Mouse (Mus musculus) adrenal gland (tissue): ENCODE results near the gene Cldn10.
"Not testable (repeated sequence)": the region's sequence is repeated elsewhere in the genome, so short reads cannot be mapped to it uniquely, and the experiment has no call there.

Source experiments
- intact Hi-C: fragments of 180-260 bp; cut with DNase I; formaldehyde crosslinking; loops from one replicate; pipeline ENCODE4 v1.15.1; 2025

Gene Cldn10

GRCm38 (mm10) chr14:118777478-118777877 is 10.2 kb upstream of the Cldn10 start:
- intact Hi-C loops: no loop called here

GRCm38 (mm10) chr14:118781601-118782000 is 6.1 kb upstream of the Cldn10 start:
- intact Hi-C loops: no loop called here

GRCm38 (mm10) chr14:118782241-118782640 is 5.5 kb upstream of the Cldn10 start:
- intact Hi-C loops: no loop called here

GRCm38 (mm10) chr14:118783326-118783935 is 4.3 kb upstream of the Cldn10 start:
- intact Hi-C loops: no loop called here

GRCm38 (mm10) chr14:118790217-118790616 is 2.5 kb downstream of the Cldn10 start:
- intact Hi-C loops: no loop called here

- intact Hi-C loops: no loop called here
Measured at GRCm38 (mm10) chr14:118792957-118793356, 5.2 kb downstream of the Cldn10 start.

- intact Hi-C loops: no loop called here
Measured at GRCm38 (mm10) chr14:118793416-118793815, 5.7 kb downstream of the Cldn10 start.

- intact Hi-C loops: no loop called here
Measured at GRCm38 (mm10) chr14:118794196-118794595, 6.5 kb downstream of the Cldn10 start.

GRCm38 (mm10) chr14:118794893-118795292 is 7.2 kb downstream of the Cldn10 start:
- intact Hi-C loops: no loop called here

GRCm38 (mm10) chr14:118795915-118796693 is 8.4 kb downstream of the Cldn10 start:
- intact Hi-C loops: no loop called here

GRCm38 (mm10) chr14:118796694-118797058 is 9.0 kb downstream of the Cldn10 start:
- intact Hi-C loops: no loop called here

- intact Hi-C loops: no loop called here
Measured at GRCm38 (mm10) chr14:118797270-118797669, 9.6 kb downstream of the Cldn10 start.

GRCm38 (mm10) chr14:118799918-118800317 is 12.2 kb downstream of the Cldn10 start:
- intact Hi-C loops: no loop called here

- intact Hi-C loops: no loop called here
Measured at GRCm38 (mm10) chr14:118803936-118804335, 16.2 kb downstream of the Cldn10 start.

GRCm38 (mm10) chr14:118804351-118804750 is 16.6 kb downstream of the Cldn10 start:
- intact Hi-C loops: no loop called here

GRCm38 (mm10) chr14:118807653-118808052 is 19.9 kb downstream of the Cldn10 start:
- intact Hi-C loops: no loop called here

- intact Hi-C loops: not testable (repeated sequence)
Measured at GRCm38 (mm10) chr14:118808183-118808582, 20.5 kb downstream of the Cldn10 start.

GRCm38 (mm10) chr14:118809686-118810085 is 22.0 kb downstream of the Cldn10 start:
- intact Hi-C loops: no loop called here

- intact Hi-C loops: not testable (repeated sequence)
Measured at GRCm38 (mm10) chr14:118811256-118811655, 23.5 kb downstream of the Cldn10 start.

- intact Hi-C loops: no loop called here
Measured at GRCm38 (mm10) chr14:118813111-118813510, 25.4 kb downstream of the Cldn10 start.

GRCm38 (mm10) chr14:118816503-118816902 is 28.8 kb downstream of the Cldn10 start:
- intact Hi-C loops: loop anchor here (5.0 kb wide), 1 partner anchor 199 kb away; no protein-coding TSS in a partner anchor

- intact Hi-C loops: loop anchor here (5.0 kb wide), 1 partner anchor 82 kb away; no protein-coding TSS in a partner anchor
Measured at GRCm38 (mm10) chr14:118820111-118820510, 32.4 kb downstream of the Cldn10 start.

GRCm38 (mm10) chr14:118822816-118823215 is 35.1 kb downstream of the Cldn10 start:
- intact Hi-C loops: loop anchor here (5.0 kb wide), 1 partner anchor 79 kb away; no protein-coding TSS in a partner anchor
